1 mouse cellular context compared by ENCODE assay signal in genomic region chr4:133545272-133546231, GRCm38 (mm10).
TF ChIP-seq lines count a peak whose summit lies in the region.

Gene Nudc, minus strand, starts transcription at chr4:133545996.

TF ChIP-seq in CH12.LX, 34 proteins besides CTCF, POLR2A, EP300 and RAD21 (continued from another document):
- TF ChIP-seq MYC (IDR thresholded peaks at IDR 0.05; ENCODE audit: low read depth, low read length) (0 out of 2 replicates have a peak, but pooled peaks have one; percentile 80), POLR2AphosphoS2 (IDR thresholded peaks at IDR 0.05; ENCODE audit: low read depth, low read length) (no peak), HCFC1 (IDR thresholded peaks at IDR 0.05; ENCODE audit: low read depth, low read length) (peak; percentile 79), ELF1 (IDR thresholded peaks at IDR 0.05; ENCODE audit: low read depth, low read length) (peak; percentile 86), ZMIZ1 (IDR thresholded peaks at IDR 0.05; ENCODE audit: low read depth, low read length) (peak; percentile 88), ZKSCAN1 (IDR thresholded peaks at IDR 0.05; ENCODE audit: borderline replicate concordance, low read depth, low read length) (no peak), MAFK (IDR thresholded peaks at IDR 0.05; ENCODE audit: insufficient replicate concordance, low read length) (no peak), USF2 (conservative IDR thresholded peaks at IDR 0.05; ENCODE audit: low read depth, low read length) (no peak), TBP (conservative IDR thresholded peaks at IDR 0.05; ENCODE audit: low read depth, low read length) (no peak), GABPA (IDR thresholded peaks at IDR 0.05; ENCODE audit: insufficient replicate concordance, low read depth, low read length) (no peak), MEF2A (IDR thresholded peaks at IDR 0.05; ENCODE audit: borderline replicate concordance, low read depth, low read length) (no peak), SIN3A (IDR thresholded peaks at IDR 0.05; ENCODE audit: low read length) (peak; percentile 69)
